Mouse (Mus musculus) ES-E14 (cell line): ENCODE data around the gene Orc4. TPM values are rescaled to one million over a fixed set of nuclear protein-coding genes. Genes with fewer than 3 reads are reported as not detected.
"Not testable (repeated sequence)": the region's sequence is repeated elsewhere in the genome, so short reads cannot be mapped to it uniquely, and the experiment has no call there.

Experiments
- DNase-seq: peaks from one replicate; pipeline ENCODE4 v3.0.0-alpha.2; 2013; ENCODE audit warnings: low read depth, low spot score
- H3K27ac ChIP-seq: 2 replicates; pipeline ENCODE4 v1.5.1; 2012; ENCODE audit warnings: low read depth, mild to moderate bottlenecking, low read length, moderate library complexity, mixed read lengths; ENCODE audit not compliant: poor library complexity, insufficient read depth, severe bottlenecking
- H3K36me3 ChIP-seq: 2 replicates; pipeline ENCODE4 v1.6.1; 2012; ENCODE audit warnings: mild to moderate bottlenecking, low read length, moderate library complexity, mixed read lengths; ENCODE audit not compliant: control insufficient read depth, poor library complexity, insufficient read depth, severe bottlenecking
- H3K4me1 ChIP-seq, 2 experiments: fragments of 150-350 bp in 1 of 2; sonication (generic) in 1 of 2; 2 replicates each; pipeline ENCODE4 v1.6.1; 2012; ENCODE audit warnings: low read length in 2 of 2, mild to moderate bottlenecking in 1 of 2, mixed read lengths in 1 of 2; ENCODE audit not compliant: control insufficient read depth in 2 of 2, insufficient read depth in 2 of 2, poor library complexity in 1 of 2
- H3K4me3 ChIP-seq, 2 experiments: fragments of 150-350 bp in 1 of 2; sonication (generic) in 1 of 2; 2 replicates each; pipeline ENCODE4 v1.5.1; 2012; ENCODE audit warnings: low read length in 2 of 2, low read depth in 1 of 2, mild to moderate bottlenecking in 1 of 2, mixed read lengths in 1 of 2; ENCODE audit not compliant: insufficient read depth in 1 of 2, poor library complexity in 1 of 2, severe bottlenecking in 1 of 2
- H3K9ac ChIP-seq: 2 replicates; pipeline ENCODE4 v1.6.1; 2012; ENCODE audit warnings: low read depth, mild to moderate bottlenecking, low read length, mixed read lengths; ENCODE audit not compliant: poor library complexity, insufficient read depth, severe bottlenecking
- H3K9me3 ChIP-seq: fragments of 150-350 bp; sonication (generic); 2 replicates; pipeline ENCODE4 v1.6.1; 2012; ENCODE audit warnings: low read depth, mild to moderate bottlenecking, low read length; ENCODE audit not compliant: control insufficient read depth, insufficient read depth
- MAFK ChIP-seq: IDR thresholded peaks from 2 replicates; pipeline ENCODE4 v1.6.1; 2014; ENCODE audit warnings: mild to moderate bottlenecking, low read depth, low read length, inconsistent platforms; ENCODE audit not compliant: insufficient read depth
- in situ Hi-C, 2 experiments: fragments of 600-800 bp; cut with MboI; formaldehyde crosslinking; loops; one replicate each; pipeline ENCODE4 v1.15.1; 2025; ENCODE audit warnings: low sequenced_read_pairs in 2 of 2, inconsistent platforms in 1 of 2; ENCODE audit not compliant: unreplicated experiment in 2 of 2
- total RNA-seq: library from RNA; depleted of rRNA; stranded (reverse); fragments of 300-350 nt; gene quantifications from 2 replicates; pipeline ENCODE4 v1.2.3, GENCODE M21; 2012; rRNA removed

Gene Orc4
- total RNA-seq, 1 experiment = 55.9 TPM

GRCm38 (mm10) chr2:48868199-48868913, 81.7 kb downstream of the Orc4 start:
- Histone ChIP-seq H3K4me3 (no peak overlapping the region), H3K9ac (no peak overlapping the region), H3K27ac (no peak overlapping the region), H3K36me3 (no peaks in the 10 kb centered on the region), H3K4me1 (peaks cover 1 to 2% of the 10 kb centered on the region in 2 experiments; a peak in 1 of 4 replicates), H3K9me3 (no peaks in the 10 kb centered on the region)
- TF ChIP-seq MAFK = no peak
- in situ Hi-C loops = no loop called here
- no peak for DNase-seq

- H3K4me3 ChIP-seq, H3K4me1 ChIP-seq, H3K27ac ChIP-seq, H3K9me3 ChIP-seq, H3K9ac ChIP-seq, H3K36me3 ChIP-seq, in situ Hi-C loops, DNase-seq: not testable (repeated sequence)
Measured at GRCm38 (mm10) chr2:48865596-48865995, 84.5 kb downstream of the Orc4 start.

Other genes with a start within 250 kb of the Orc4 start
- gene Acvr2a, start 136.2 kb downstream of the Orc4 start, total RNA-seq = 12.7 and 16.2 TPM in 2 replicates
- 12.0 and 12.3 TPM in 2 replicates for gene Mbd5, start 769 bp downstream of the Orc4 start, total RNA-seq